Mouse (Mus musculus): ENCODE data around the gene 6820408C15Rik. TPM values are rescaled to one million over a fixed set of nuclear protein-coding genes. Genes with fewer than 3 reads are reported as not detected.
A peak's percentile ranks its signal among the peaks of the same experiment; 100 is the strongest.

The 6820408C15Rik gene
- total and polyA plus RNA-seq, 2 experiments from 2014 or later = 1.8 to 4.9 TPM

- Histone ChIP-seq H3K4me2 (ENCODE audit: low read depth, low read length, poor library complexity, severe bottlenecking) (no peak overlapping the region), H3K9me3 (ENCODE audit: low read length) (no peaks in the 10 kb centered on the region), H3K36me3 (ENCODE audit: insufficient read depth, low read length) (no peaks in the 10 kb centered on the region), H3K9ac (replicated peaks; ENCODE audit: low read length, poor library complexity, severe bottlenecking) (no peak overlapping the region), H3K4me3 (ENCODE audit: low read depth, low read length) (no peak overlapping the region), H3K27me3 (ENCODE audit: insufficient read depth, low read length) (no peaks in the 10 kb centered on the region), H3K27ac (ENCODE audit: low read depth, low read length) (no peak overlapping the region), H3K4me1 (ENCODE audit: insufficient read depth, low read length) (no peaks in the 10 kb centered on the region)
- ATAC-seq (ENCODE audit: low FRiP score) (no peak), DNase-seq (ENCODE audit: low spot score) (peak; percentile 62)
- no peak for TF ChIP-seq CTCF (IDR thresholded peaks at IDR 0.05)
- 89% methylated on average over 8 of the region's 8 CpGs for WGBS
Measured at GRCm38 (mm10) chr2:152443281-152443680, 27.9 kb downstream of the 6820408C15Rik start.

GRCm38 (mm10) chr2:152446642-152447041, 31.3 kb downstream of the 6820408C15Rik start:
- ATAC-seq (ENCODE audit: low FRiP score) = no peak
- Histone ChIP-seq H3K36me3 (ENCODE audit: insufficient read depth, low read length) (no peaks in the 10 kb centered on the region), H3K4me2 (ENCODE audit: low read depth, low read length, poor library complexity, severe bottlenecking) (no peak overlapping the region), H3K27me3 (ENCODE audit: insufficient read depth, low read length) (no peaks in the 10 kb centered on the region), H3K27ac (ENCODE audit: low read depth, low read length) (no peak overlapping the region), H3K9me3 (ENCODE audit: low read length) (no peaks in the 10 kb centered on the region), H3K4me1 (ENCODE audit: insufficient read depth, low read length) (no peaks in the 10 kb centered on the region), H3K4me3 (ENCODE audit: low read depth, low read length) (no peak overlapping the region), H3K9ac (replicated peaks; ENCODE audit: low read length, poor library complexity, severe bottlenecking) (no peak overlapping the region)
- 65% methylated on average over 2 of the region's 2 CpGs for WGBS
- no peak for DNase-seq (ENCODE audit: low spot score)
- no peak for TF ChIP-seq CTCF (IDR thresholded peaks at IDR 0.05)

DNA sequence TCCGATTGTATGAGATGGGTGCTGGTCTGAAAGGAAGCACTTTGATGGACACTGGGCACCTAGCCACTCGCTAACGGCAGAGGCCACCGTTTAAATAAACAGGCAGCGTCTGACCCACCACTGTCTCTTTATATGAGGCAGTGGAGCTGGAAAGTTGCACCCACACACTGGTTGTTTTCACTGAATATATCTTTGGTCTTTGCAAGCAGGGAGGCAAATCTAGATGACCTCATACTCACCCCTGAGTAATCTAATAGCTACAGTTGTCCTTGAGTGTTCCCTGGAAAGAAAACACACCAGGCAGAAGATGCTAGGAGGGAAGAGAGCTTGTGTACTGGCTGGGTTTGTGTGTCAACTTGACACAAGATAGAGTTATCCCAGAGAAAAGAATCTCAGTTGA, 32.1 kb downstream of the 6820408C15Rik start:
- Histone ChIP-seq H3K36me3 (ENCODE audit: insufficient read depth, low read length) (no peaks in the 10 kb centered on the region), H3K4me2 (ENCODE audit: low read depth, low read length, poor library complexity, severe bottlenecking) (no peak overlapping the region), H3K4me3 (ENCODE audit: low read depth, low read length) (no peak overlapping the region), H3K27me3 (ENCODE audit: insufficient read depth, low read length) (no peaks in the 10 kb centered on the region), H3K4me1 (ENCODE audit: insufficient read depth, low read length) (no peaks in the 10 kb centered on the region), H3K27ac (ENCODE audit: low read depth, low read length) (no peak overlapping the region), H3K9me3 (ENCODE audit: low read length) (no peaks in the 10 kb centered on the region), H3K9ac (replicated peaks; ENCODE audit: low read length, poor library complexity, severe bottlenecking) (no peak overlapping the region)
- no peak for ATAC-seq (ENCODE audit: low FRiP score)
- no peak for DNase-seq (ENCODE audit: low spot score)
- WGBS = 43% methylated on average over 5 of the region's 5 CpGs
- TF ChIP-seq CTCF (IDR thresholded peaks at IDR 0.05) = no peak

- peak; percentile 82 for TF ChIP-seq CTCF (IDR thresholded peaks at IDR 0.05)
- no peak overlapping the region for H3K9ac ChIP-seq (replicated peaks; ENCODE audit: low read length, poor library complexity, severe bottlenecking)
- H3K9me3 ChIP-seq (ENCODE audit: low read length) = no peaks in the 10 kb centered on the region
- H3K4me2 ChIP-seq (ENCODE audit: low read depth, low read length, poor library complexity, severe bottlenecking) = no peak overlapping the region
- H3K27ac ChIP-seq (ENCODE audit: low read depth, low read length) = no peak overlapping the region
- H3K4me3 ChIP-seq (ENCODE audit: low read depth, low read length) = no peak overlapping the region
- ATAC-seq (ENCODE audit: low FRiP score) = no peak
- H3K36me3 ChIP-seq (ENCODE audit: insufficient read depth, low read length) = no peaks in the 10 kb centered on the region
- DNase-seq (ENCODE audit: low spot score) = peak; percentile 71
- no peaks in the 10 kb centered on the region for H3K27me3 ChIP-seq (ENCODE audit: insufficient read depth, low read length)
- WGBS = 5% methylated on average over 5 of the region's 5 CpGs
- H3K4me1 ChIP-seq (ENCODE audit: insufficient read depth, low read length) = no peaks in the 10 kb centered on the region
Measured at GRCm38 (mm10) chr2:152450241-152450640, 34.9 kb downstream of the 6820408C15Rik start.

DNA sequence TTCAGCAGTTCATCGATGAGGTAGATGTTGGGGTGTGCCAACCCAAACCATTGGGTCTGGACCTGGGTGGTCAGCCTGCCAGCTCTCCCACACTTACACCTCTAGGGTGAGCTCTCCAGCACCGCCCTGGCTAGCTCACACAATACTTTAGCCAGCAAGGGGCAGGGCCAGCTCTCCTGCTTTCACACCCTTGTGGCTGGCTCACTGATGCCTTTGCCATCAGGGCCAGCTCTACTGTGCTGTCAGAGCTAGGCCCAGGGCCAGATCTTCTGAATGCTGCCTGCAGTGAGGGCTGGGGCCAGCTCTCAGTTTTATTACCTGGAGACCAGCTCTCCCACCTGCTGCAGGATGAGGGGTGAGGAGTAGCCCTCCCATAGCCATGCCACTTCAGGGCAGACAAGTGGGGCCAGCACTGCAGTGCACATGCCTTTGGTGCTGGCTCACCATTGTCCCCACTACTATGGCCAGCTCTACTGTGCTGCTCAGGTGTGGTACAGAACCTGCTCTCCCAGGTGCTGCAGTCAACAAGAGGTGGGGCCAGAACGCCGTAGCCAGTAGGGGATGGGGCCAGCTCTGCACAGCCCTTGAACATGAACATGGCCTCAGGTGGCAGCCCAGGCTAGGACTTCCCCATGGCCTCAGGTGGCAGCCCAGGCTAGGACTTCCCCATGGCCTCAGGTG, 36.9 kb downstream of the 6820408C15Rik start:
- Histone ChIP-seq H3K36me3 (ENCODE audit: insufficient read depth, low read length) (no peaks in the 10 kb centered on the region), H3K4me1 (ENCODE audit: insufficient read depth, low read length) (no peaks in the 10 kb centered on the region), H3K27ac (ENCODE audit: low read depth, low read length) (no peak overlapping the region), H3K9ac (replicated peaks; ENCODE audit: low read length, poor library complexity, severe bottlenecking) (no peak overlapping the region), H3K4me3 (ENCODE audit: low read depth, low read length) (no peak overlapping the region), H3K27me3 (ENCODE audit: insufficient read depth, low read length) (no peaks in the 10 kb centered on the region), H3K4me2 (ENCODE audit: low read depth, low read length, poor library complexity, severe bottlenecking) (no peak overlapping the region), H3K9me3 (ENCODE audit: low read length) (no peaks in the 10 kb centered on the region)
- WGBS = 72% methylated on average over 4 of the region's 4 CpGs
- no peak; the same call in 1 of the 2 replicates for ATAC-seq (ENCODE audit: low FRiP score)
- no peak for DNase-seq (ENCODE audit: low spot score)
- no peak for TF ChIP-seq CTCF (IDR thresholded peaks at IDR 0.05)

GRCm38 (mm10) chr2:152459241-152459640, 43.9 kb downstream of the 6820408C15Rik start:
- 65% methylated on average over 13 of the region's 13 CpGs for WGBS
- Histone ChIP-seq H3K4me3 (ENCODE audit: low read depth, low read length) (no peak overlapping the region), H3K4me2 (ENCODE audit: low read depth, low read length, poor library complexity, severe bottlenecking) (no peak overlapping the region), H3K36me3 (ENCODE audit: insufficient read depth, low read length) (no peaks in the 10 kb centered on the region), H3K27ac (ENCODE audit: low read depth, low read length) (no peak overlapping the region), H3K9ac (replicated peaks; ENCODE audit: low read length, poor library complexity, severe bottlenecking) (no peak overlapping the region), H3K9me3 (ENCODE audit: low read length) (no peaks in the 10 kb centered on the region), H3K4me1 (ENCODE audit: insufficient read depth, low read length) (no peaks in the 10 kb centered on the region), H3K27me3 (ENCODE audit: insufficient read depth, low read length) (no peaks in the 10 kb centered on the region)
- DNase-seq (ENCODE audit: low spot score) (no peak), ATAC-seq (ENCODE audit: low FRiP score) (no peak)
- no peak for TF ChIP-seq CTCF (IDR thresholded peaks at IDR 0.05)

Data from midbrain, postnatal 0 days (tissue).